Mouse (Mus musculus) C2C12 (cell line): ENCODE results near the gene Col4a4. TPM values are rescaled to one million over a fixed set of nuclear protein-coding genes. Genes with fewer than 3 reads are reported as not detected.

Experiments used
- H3K27me3 ChIP-seq: one replicate; pipeline ENCODE4 v1.6.1; 2011; ENCODE audit not compliant: control insufficient read depth, insufficient read depth, insufficient read length
- H3K36me3 ChIP-seq: one replicate; pipeline ENCODE4 v1.6.1; 2011; ENCODE audit not compliant: control insufficient read depth, insufficient read depth
- H3K4me3 ChIP-seq: one replicate; pipeline ENCODE4 v1.5.1; 2011; ENCODE audit warnings: mild to moderate bottlenecking, control low read depth; ENCODE audit not compliant: poor library complexity, insufficient read depth, severe bottlenecking
- H3K79me2 ChIP-seq: one replicate; pipeline ENCODE4 v1.6.1; 2011; ENCODE audit not compliant: control insufficient read depth, insufficient read depth
- H3K79me3 ChIP-seq: one replicate; pipeline ENCODE4 v1.6.1; 2011; ENCODE audit warnings: low read depth, control low read depth
- H3ac ChIP-seq: one replicate; pipeline ENCODE3; 2011; ENCODE audit warnings: low read depth; ENCODE audit not compliant: control insufficient read depth, insufficient read length
- CEBPB ChIP-seq: IDR thresholded peaks from one replicate; pipeline ENCODE4 v1.6.1; 2011; ENCODE audit warnings: low read depth, mild to moderate bottlenecking, control low read depth, moderate library complexity
- CTCF ChIP-seq: IDR thresholded peaks from one replicate; pipeline ENCODE4 v1.5.1; 2011; ENCODE audit not compliant: control insufficient read depth, insufficient read depth, insufficient read length
- FOSL1 ChIP-seq: IDR thresholded peaks from one replicate; pipeline ENCODE4 v1.8.0; 2011; ENCODE audit warnings: mild to moderate bottlenecking, low read length; ENCODE audit not compliant: poor library complexity, insufficient read depth, severe bottlenecking
- MAX ChIP-seq: IDR thresholded peaks from one replicate; pipeline ENCODE4 v1.6.1; 2011; ENCODE audit warnings: mild to moderate bottlenecking, control low read depth
- MYOD1 ChIP-seq: IDR thresholded peaks from one replicate; pipeline ENCODE4 v1.6.1; 2011; ENCODE audit warnings: low read depth; ENCODE audit not compliant: control insufficient read depth, insufficient read length
- MYOG ChIP-seq: IDR thresholded peaks from one replicate; pipeline ENCODE4 v1.6.1; 2011; ENCODE audit not compliant: control insufficient read depth, insufficient read length; ENCODE audit errors: extremely low read depth
- USF1 ChIP-seq: IDR thresholded peaks from one replicate; pipeline ENCODE4 v1.6.1; 2011; ENCODE audit warnings: low read depth, mild to moderate bottlenecking, control low read depth, moderate library complexity
- polyA plus RNA-seq: library from polyadenylated mRNA; unstranded; fragments of >200 nt; fragmentation: generic; extraction: Trizol; gene quantifications from one replicate; pipeline ENCODE4 v1.2.1, GENCODE M21; 2012; ENCODE audit warnings: missing spikeins

Gene Col4a4
- polyA plus RNA-seq, 1 experiment, result 0.02 TPM

- no peaks in the 10 kb centered on the region for H3K36me3 ChIP-seq
These were observed 153.6 kb downstream of the Col4a4 start for GRCm38 (mm10) chr1:82432919-82433648.

DNA sequence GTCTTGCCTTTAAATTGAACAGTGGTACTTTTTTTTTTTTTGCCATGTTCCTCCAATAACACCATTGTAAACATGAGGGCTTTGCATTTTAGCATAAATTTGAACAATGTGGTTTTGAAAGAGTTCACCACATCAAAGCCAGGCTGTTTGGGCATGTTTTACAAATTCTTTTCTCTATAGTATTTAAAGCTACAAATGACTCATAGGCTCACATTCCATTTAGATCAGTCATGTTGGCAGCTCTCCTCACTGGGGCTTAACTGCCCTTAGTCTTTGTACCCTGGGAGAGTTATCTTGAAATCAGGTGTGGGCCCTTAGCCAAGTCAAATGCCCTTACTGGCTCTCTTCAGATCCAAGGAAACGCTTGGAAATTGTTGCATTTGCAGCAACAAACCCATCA is 157.6 kb downstream of the Col4a4 start:
- no peaks in the 10 kb centered on the region for H3K36me3 ChIP-seq
- no peak for TF ChIP-seq MYOD1
- TF ChIP-seq FOSL1, result peak; percentile 92
- no peak for TF ChIP-seq CTCF
- TF ChIP-seq CEBPB, result no peak
- no peak for TF ChIP-seq MYOG
- no peak for TF ChIP-seq USF1
- TF ChIP-seq MAX, result no peak
- no peaks in the 10 kb centered on the region for H3K79me3 ChIP-seq
- no peak overlapping the region for H3K4me3 ChIP-seq
- no peaks in the 10 kb centered on the region for H3K27me3 ChIP-seq
- no peaks in the 10 kb centered on the region for H3K79me2 ChIP-seq
- no peak overlapping the region for H3ac ChIP-seq

More at GRCm38 (mm10) chr1:82432919-82433648, 153.6 kb downstream of the Col4a4 start:
- no peaks in the 10 kb centered on the region for H3K79me3 ChIP-seq
- peak; percentile 19 for TF ChIP-seq CTCF
- no peak for TF ChIP-seq MYOG
- H3K79me2 ChIP-seq, result no peaks in the 10 kb centered on the region
- H3K27me3 ChIP-seq, result no peaks in the 10 kb centered on the region
- no peak overlapping the region for H3K4me3 ChIP-seq
- H3ac ChIP-seq, result no peak overlapping the region

- no peaks in the 10 kb centered on the region for H3K79me2 ChIP-seq
- no peaks in the 10 kb centered on the region for H3K79me3 ChIP-seq
- no peak for TF ChIP-seq MAX
- TF ChIP-seq USF1, result no peak
- no peak for TF ChIP-seq CTCF
- H3K4me3 ChIP-seq, result no peak overlapping the region
- H3K36me3 ChIP-seq, result no peaks in the 10 kb centered on the region
- H3ac ChIP-seq, result no peak overlapping the region
- no peaks in the 10 kb centered on the region for H3K27me3 ChIP-seq
These were observed 158.9 kb downstream of the Col4a4 start for GRCm38 (mm10) chr1:82427729-82428128.

DNA sequence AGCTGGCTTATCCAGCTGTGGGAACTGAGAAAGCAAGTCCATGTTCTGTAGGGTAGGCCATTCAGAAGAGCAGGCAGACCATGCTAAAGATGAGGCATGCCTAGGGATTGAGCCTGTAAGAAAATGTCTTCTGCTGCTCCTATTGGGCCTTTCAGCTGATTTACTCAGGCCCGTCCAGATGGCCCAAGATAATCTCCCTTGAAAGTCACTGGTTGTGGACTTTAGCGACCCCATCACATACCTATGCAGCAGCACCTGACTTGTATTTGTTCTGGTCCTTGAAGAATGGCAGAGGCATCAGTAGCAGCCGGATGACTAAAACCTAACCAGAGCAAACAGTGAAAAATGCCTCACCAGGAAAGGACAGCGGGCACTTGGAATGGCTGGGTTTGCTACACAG is 171.0 kb downstream of the Col4a4 start:
- Histone ChIP-seq H3K36me3 (no peaks in the 10 kb centered on the region), H3ac (no peak overlapping the region), H3K4me3 (no peak overlapping the region), H3K79me2 (no peaks in the 10 kb centered on the region), H3K27me3 (no peaks in the 10 kb centered on the region), H3K79me3 (no peaks in the 10 kb centered on the region)
- TF ChIP-seq USF1, result no peak
- no peak for TF ChIP-seq MYOG
- no peak for TF ChIP-seq MAX
- TF ChIP-seq MYOD1, result no peak
- no peak for TF ChIP-seq CEBPB

- Histone ChIP-seq H3ac (no peak overlapping the region), H3K27me3 (no peaks in the 10 kb centered on the region), H3K79me2 (no peaks in the 10 kb centered on the region), H3K79me3 (no peaks in the 10 kb centered on the region), H3K4me3 (no peak overlapping the region), H3K36me3 (no peaks in the 10 kb centered on the region)
- no peak for TF ChIP-seq USF1
- no peak for TF ChIP-seq CTCF
- no peak for TF ChIP-seq MYOG
- TF ChIP-seq CEBPB, result no peak
- no peak for TF ChIP-seq MYOD1
- TF ChIP-seq FOSL1, result no peak
- no peak for TF ChIP-seq MAX
These were observed 172.1 kb downstream of the Col4a4 start for GRCm38 (mm10) chr1:82414434-82415045.

GRCm38 (mm10) chr1:82412085-82412484 is 174.6 kb downstream of the Col4a4 start:
- TF ChIP-seq FOSL1 (no peak), MAX (no peak), CEBPB (no peak), USF1 (no peak), CTCF (no peak), MYOD1 (no peak), MYOG (no peak)
- Histone ChIP-seq H3ac (no peak overlapping the region), H3K36me3 (no peaks in the 10 kb centered on the region), H3K79me2 (no peaks in the 10 kb centered on the region), H3K27me3 (no peaks in the 10 kb centered on the region), H3K4me3 (no peak overlapping the region), H3K79me3 (no peaks in the 10 kb centered on the region)
